Mouse (Mus musculus) bone marrow, adult 2 months (tissue): ENCODE measurements at regions not wholly inside any gene's neighbourhood (a gene's known extent, or its start where the extent isn't known, plus 50 kb on each side); places are given as distances from the start of the nearest gene placed in this dataset.

Experiments
- CTCF ChIP-seq: fragments of 200-500 bp; IDR thresholded peaks from 2 replicates; pipeline ENCODE4 v1.5.1; 2011; ENCODE audit warnings: low read length, control low read depth; ENCODE audit not compliant: control insufficient read depth, insufficient read depth
- POLR2A ChIP-seq: fragments of 200-500 bp; IDR thresholded peaks from 2 replicates; pipeline ENCODE4 v1.6.1; 2011; ENCODE audit warnings: low read depth, mild to moderate bottlenecking, control low read depth, low read length, borderline replicate concordance; ENCODE audit not compliant: control insufficient read depth

- TF ChIP-seq CTCF (no peak), POLR2A (no peak)
These were observed 130.1 kb upstream of the Top1 start for GRCm38 (mm10) chr2:160515621-160516020.
